Mouse (Mus musculus): ENCODE data around the gene Rtn2. TPM values are rescaled to one million over a fixed set of nuclear protein-coding genes. Genes with fewer than 3 reads are reported as not detected.

Rtn2 gene
- polyA plus RNA-seq, 1 experiment: 76.2 TPM

DNA sequence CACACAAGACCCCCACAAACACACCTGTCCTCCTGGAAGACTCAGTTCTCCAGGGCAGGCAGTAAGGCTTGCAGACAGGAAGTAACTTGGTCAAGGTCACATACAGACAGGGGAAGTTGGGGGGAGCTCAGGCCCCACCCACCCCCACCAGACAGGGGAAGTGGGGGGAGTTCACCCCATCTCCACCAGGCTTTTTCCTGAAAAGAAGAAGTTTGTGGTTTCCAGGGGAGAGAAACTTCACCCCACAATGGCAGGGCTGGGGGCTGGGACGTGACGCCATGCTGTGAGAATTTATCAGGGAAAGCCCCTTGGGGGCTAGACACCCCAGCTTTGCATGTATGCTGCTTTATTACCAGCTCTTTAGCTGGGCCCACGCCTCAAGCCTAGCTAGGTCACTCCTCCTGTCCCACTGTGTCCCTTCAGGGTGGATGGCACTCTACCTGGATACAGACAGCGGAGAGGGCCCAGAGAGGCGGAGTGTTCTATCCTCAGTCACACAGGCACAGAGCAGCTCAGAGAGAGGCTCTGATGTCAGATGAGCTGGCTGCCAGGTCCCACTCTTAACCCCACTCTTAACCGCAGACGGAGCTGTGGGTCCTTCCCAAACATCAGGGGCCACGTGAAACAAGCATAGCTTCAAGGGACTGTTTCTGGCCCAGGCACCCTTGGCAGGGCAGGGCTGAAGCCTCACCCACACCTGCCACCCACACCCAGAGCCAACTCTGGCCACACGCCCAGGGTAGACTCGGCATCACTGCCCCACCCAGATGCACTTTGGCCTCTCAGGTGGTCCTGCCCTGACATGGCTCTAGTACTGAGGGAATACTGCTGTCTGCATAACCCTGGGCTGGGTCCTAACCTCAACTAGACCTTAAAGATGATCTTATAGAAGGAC, 16.2 kb upstream of the Rtn2 start:
- Histone ChIP-seq H3K4me3 (replicated peaks; ENCODE audit: extremely low read depth, low read depth, low read length) (no peak overlapping the region), H3K4me1 (ENCODE audit: control insufficient read depth, insufficient read depth, low read length) (peaks cover 25% of the 10 kb centered on the region)
- DNase-seq: no peak
- 43% methylated on average over 10 of the region's 10 CpGs for WGBS
- no peak for TF ChIP-seq POLR2A (IDR thresholded peaks at IDR 0.05; ENCODE audit: borderline replicate concordance, extremely low read depth, low read depth, low read length)
- no peak for TF ChIP-seq CTCF (IDR thresholded peaks at IDR 0.05; ENCODE audit: insufficient read depth, low read length)

DNA sequence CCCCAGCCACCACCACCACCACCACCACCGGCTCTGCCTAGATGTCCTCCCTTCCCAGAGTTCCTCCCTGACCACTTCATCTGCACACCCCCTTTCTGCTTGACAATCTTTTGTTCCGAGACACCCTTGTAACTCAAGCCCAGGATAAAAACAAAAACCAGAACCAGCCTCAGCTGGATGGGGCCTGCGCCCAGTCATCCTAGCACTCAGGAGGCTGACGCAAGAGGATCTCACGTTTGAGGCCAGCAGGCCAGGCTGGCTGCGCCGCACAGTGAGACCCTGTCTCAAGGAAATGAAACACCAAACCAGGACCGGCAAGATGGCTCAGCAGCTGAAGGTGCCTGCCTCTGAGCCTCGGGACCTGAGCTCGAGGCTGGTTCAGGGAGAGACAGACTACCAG, 15.4 kb upstream of the Rtn2 start:
- no peak; the same call in 1 of the 2 replicates for TF ChIP-seq POLR2A (IDR thresholded peaks at IDR 0.05; ENCODE audit: borderline replicate concordance, extremely low read depth, low read depth, low read length)
- no peak overlapping the region for H3K4me3 ChIP-seq (replicated peaks; ENCODE audit: extremely low read depth, low read depth, low read length)
- DNase-seq: peak; percentile 45
- peaks cover 25% of the 10 kb centered on the region for H3K4me1 ChIP-seq (ENCODE audit: control insufficient read depth, insufficient read depth, low read length)
- WGBS: 31% methylated on average over 10 of the region's 10 CpGs

- H3K4me3 ChIP-seq (replicated peaks; ENCODE audit: extremely low read depth, low read depth, low read length): peak overlapping the region; percentile 90
- TF ChIP-seq POLR2A (IDR thresholded peaks at IDR 0.05; ENCODE audit: borderline replicate concordance, extremely low read depth, low read depth, low read length) (no peak), CTCF (IDR thresholded peaks at IDR 0.05; ENCODE audit: insufficient read depth, low read length) (no peak)
- WGBS: 7% methylated on average over 10 of the region's 10 CpGs
- H3K4me1 ChIP-seq (ENCODE audit: control insufficient read depth, insufficient read depth, low read length): peaks cover 25% of the 10 kb centered on the region
- DNase-seq: no peak
Observed at GRCm38 (mm10) chr7:19268993-19269681, 13.3 kb upstream of the Rtn2 start.

DNA sequence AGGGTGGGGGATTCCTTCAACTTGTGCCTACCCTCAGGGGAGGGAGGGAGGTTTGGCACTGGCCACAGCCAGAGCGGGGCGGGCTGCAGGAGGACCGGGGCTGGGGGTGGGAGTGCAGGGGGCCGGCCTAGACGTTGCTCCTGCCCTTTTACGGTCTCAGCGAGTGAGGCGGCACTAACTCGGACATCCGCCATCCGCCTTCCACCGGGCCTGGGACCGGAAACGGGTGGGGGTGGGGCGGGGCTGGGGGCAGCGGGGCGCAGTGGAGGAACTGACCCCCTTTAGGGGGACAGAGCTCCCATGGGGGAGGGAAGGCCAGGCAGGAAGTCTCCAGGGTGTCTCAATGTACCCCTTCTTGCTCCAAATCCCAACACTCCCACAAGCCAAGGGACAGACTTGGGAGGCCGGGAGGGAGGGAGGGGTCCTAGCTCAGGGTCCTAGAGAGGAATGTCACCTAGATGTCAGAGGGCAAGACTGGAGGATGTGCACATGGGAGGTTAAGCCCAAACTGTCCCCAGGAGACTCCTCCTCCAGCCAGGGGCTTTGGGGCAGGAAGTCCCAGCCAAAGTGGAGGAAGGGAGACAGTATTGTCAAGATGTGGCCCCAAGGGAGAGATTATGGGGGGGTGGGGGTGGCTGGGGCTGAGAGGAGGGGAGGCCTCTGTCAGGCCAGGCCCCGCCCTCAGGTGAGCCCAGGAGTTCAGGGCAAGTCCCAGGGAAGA, 12.5 kb upstream of the Rtn2 start:
- H3K4me3 ChIP-seq (replicated peaks; ENCODE audit: extremely low read depth, low read depth, low read length): peak overlapping the region; percentile 90

DNA sequence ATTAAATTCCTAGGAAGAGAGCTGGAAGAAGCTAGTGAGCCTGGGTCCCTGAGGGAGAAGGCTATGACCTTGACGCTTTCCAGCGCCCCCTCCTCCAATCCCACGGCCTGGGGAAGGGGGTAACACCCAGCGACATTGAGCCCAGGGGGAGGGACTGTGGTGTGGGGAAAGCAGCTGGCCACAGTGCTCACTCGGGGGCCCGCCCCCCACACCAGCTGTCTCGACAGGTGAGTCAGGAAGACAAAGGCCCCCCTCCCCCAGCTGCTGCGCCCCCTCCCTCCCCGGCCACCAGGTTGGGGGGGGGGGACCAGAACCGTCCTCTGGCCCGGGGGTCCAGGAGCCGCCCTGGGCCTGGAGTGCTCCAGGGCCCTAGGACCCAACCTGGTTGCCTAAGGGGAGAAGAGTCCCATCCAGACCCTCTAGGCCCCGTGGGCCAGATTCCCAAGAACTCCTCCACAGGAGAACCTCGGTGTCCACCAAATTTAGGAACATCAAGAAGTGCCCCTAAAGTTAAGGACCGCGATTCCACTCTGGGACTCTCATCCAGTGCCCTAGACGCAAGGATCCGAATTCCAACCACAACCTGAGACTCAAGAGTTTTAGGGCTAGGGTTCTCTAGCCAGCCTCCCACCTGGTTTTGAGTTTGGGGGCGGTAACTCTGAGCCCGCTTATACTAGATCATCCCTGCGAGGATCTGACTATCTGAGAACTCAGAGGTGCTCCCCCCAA, 11.8 kb upstream of the Rtn2 start:
- DNase-seq: peak; percentile 34
- 2% methylated on average over 20 of the region's 21 CpGs for WGBS
- TF ChIP-seq CTCF (IDR thresholded peaks at IDR 0.05; ENCODE audit: insufficient read depth, low read length) (no peak), POLR2A (IDR thresholded peaks at IDR 0.05; ENCODE audit: borderline replicate concordance, extremely low read depth, low read depth, low read length) (no peak)
- peaks cover 25% of the 10 kb centered on the region for H3K4me1 ChIP-seq (ENCODE audit: control insufficient read depth, insufficient read depth, low read length)
- H3K4me3 ChIP-seq (replicated peaks; ENCODE audit: extremely low read depth, low read depth, low read length): peak overlapping the region; percentile 90

More for the DNA sequence above, 12.5 kb upstream of the Rtn2 start:
- peaks cover 25% of the 10 kb centered on the region for H3K4me1 ChIP-seq (ENCODE audit: control insufficient read depth, insufficient read depth, low read length)
- DNase-seq: peak; percentile 57
- 0% methylated on average over 19 of the region's 19 CpGs for WGBS
- TF ChIP-seq POLR2A (IDR thresholded peaks at IDR 0.05; ENCODE audit: borderline replicate concordance, extremely low read depth, low read depth, low read length) (peak; percentile 40; the same call in 1 of the 2 replicates), CTCF (IDR thresholded peaks at IDR 0.05; ENCODE audit: insufficient read depth, low read length) (no peak)

DNA sequence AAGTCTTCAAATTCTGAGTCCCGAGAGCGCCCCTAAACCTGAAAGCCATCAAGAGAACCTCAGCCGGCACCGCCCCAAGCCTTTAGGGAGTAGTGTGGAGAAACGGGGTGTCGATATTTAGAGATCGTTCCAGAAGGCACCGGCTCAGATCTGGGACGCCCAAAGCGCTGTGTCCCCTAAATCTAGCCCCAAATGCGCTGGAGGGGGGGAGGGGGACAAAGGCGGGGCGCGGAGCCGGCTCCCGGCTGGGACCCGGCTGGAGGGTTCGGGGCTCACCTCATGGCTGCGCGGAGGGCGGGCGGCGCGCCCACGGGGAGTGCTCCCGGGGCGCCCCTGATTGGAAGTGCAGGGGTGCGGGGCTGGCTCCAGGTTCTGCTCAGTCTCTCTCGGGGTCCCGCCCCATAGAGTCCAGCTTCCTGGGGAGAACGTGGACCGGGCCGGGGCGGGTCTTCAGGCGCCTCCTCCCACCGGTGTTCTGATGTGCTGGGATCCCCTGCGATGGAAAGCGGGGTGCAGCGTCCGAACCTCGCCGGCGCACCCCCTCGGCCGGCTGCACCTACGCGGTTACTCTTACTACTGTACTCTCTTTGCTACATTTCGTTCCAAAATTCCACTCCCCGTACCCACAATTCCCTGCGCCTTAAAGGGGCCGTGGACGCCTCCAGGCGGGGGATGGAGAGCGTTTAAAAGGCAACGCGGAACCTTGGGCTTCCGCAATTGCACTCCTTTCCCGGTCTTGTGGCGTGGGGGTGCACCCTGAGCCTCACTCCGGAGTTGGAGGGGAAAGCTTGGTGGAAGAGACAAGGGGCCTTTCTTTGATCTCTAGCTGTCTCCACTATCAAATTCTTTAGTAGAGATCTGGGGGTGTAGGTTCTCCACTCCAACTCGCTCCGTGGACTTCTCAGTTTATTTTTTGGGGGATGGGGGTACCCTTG, 10.9 kb upstream of the Rtn2 start, which contains the start of gene Vasp:
Gene Vasp, minus strand, starts transcription at position 580 of the 935 bp plus-strand sequence.
- H3K4me3 ChIP-seq (replicated peaks; ENCODE audit: extremely low read depth, low read depth, low read length): peak within 1 kb of the TSS; percentile 90
- WGBS: under 1% methylated on average over 59 of the region's 62 CpGs
- DNase-seq: peak; percentile 87
- TF ChIP-seq POLR2A (IDR thresholded peaks at IDR 0.05; ENCODE audit: borderline replicate concordance, extremely low read depth, low read depth, low read length): peak; percentile 75
- TF ChIP-seq CTCF (IDR thresholded peaks at IDR 0.05; ENCODE audit: insufficient read depth, low read length): no peak
- H3K4me1 ChIP-seq (ENCODE audit: control insufficient read depth, insufficient read depth, low read length): peaks cover 19% of the 10 kb centered on the region

GRCm38 (mm10) chr7:19272173-19272764, 10.2 kb upstream of the Rtn2 start:
- Histone ChIP-seq H3K4me3 (replicated peaks; ENCODE audit: extremely low read depth, low read depth, low read length) (peak overlapping the region; percentile 90), H3K4me1 (ENCODE audit: control insufficient read depth, insufficient read depth, low read length) (peaks cover 15% of the 10 kb centered on the region)
- TF ChIP-seq CTCF (IDR thresholded peaks at IDR 0.05; ENCODE audit: insufficient read depth, low read length) (no peak), POLR2A (IDR thresholded peaks at IDR 0.05; ENCODE audit: borderline replicate concordance, extremely low read depth, low read depth, low read length) (peak; percentile 35; the same call in 1 of the 2 replicates)
- peak; percentile 84 for DNase-seq
- WGBS: 1% methylated on average over 36 of the region's 36 CpGs

DNA sequence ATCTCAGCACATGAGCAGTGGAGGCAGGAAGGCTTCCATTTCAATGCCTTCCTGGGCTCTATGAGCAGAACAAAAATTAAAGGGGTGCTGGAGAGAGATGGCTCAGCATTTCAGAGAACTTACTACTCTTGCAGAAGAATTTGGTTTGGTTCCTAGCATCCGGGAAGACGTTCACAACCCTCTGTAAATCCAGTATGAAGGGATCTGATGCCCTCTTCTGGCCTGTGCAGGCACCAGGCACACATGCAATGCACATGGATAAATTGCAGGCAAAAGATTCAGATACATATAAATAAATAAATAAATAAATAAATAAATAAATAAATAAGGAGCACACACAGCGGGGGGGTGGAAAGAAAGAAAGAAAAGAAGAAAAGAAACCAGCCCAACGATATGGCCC, 6.2 kb upstream of the Rtn2 start:
- 58% methylated on average over 4 of the region's 4 CpGs for WGBS
- no peak overlapping the region for H3K4me3 ChIP-seq (replicated peaks; ENCODE audit: extremely low read depth, low read depth, low read length)
- no peak for DNase-seq
- no peak for TF ChIP-seq POLR2A (IDR thresholded peaks at IDR 0.05; ENCODE audit: borderline replicate concordance, extremely low read depth, low read depth, low read length)
- TF ChIP-seq CTCF (IDR thresholded peaks at IDR 0.05; ENCODE audit: insufficient read depth, low read length): peak; percentile 59
- H3K4me1 ChIP-seq (ENCODE audit: control insufficient read depth, insufficient read depth, low read length): no peaks in the 10 kb centered on the region

All from lung, adult 2 months (tissue).